Mouse (Mus musculus): ENCODE measurements at regions not wholly inside any gene's neighbourhood (a gene's known extent, or its start where the extent isn't known, plus 50 kb on each side); places are given as distances from the start of the nearest gene placed in this dataset.

GRCm38 (mm10) chr17:70942478-70942877, 60.0 kb upstream of the Myom1 start:
- Histone ChIP-seq H3K9ac (ENCODE audit: control insufficient read depth, low read depth, low read length, poor library complexity, severe bottlenecking) (no peak overlapping the region), H3K4me3 (ENCODE audit: control insufficient read depth in 1 of 2, insufficient read depth in 1 of 2, low read depth in 2 of 2, low read length in 2 of 2) (no peak overlapping the region), H3K27ac (ENCODE audit: control insufficient read depth, low read depth, low read length) (no peak overlapping the region), H3K27me3 (ENCODE audit: control insufficient read depth in 1 of 2, insufficient read depth in 2 of 2, low read length in 2 of 2) (no peaks in the 10 kb centered on the region), H3K79me2 (ENCODE audit: control insufficient read depth, insufficient read depth, low read length, poor library complexity) (no peaks in the 10 kb centered on the region), H3K36me3 (ENCODE audit: control insufficient read depth in 1 of 2, insufficient read depth in 2 of 2, low read length in 2 of 2) (peaks cover 0 to 7% of the 10 kb centered on the region in 2 experiments; a peak in 1 of 4 replicates), H3K9me3 (replicated peaks; ENCODE audit: insufficient read depth, low read length) (no peaks in the 10 kb centered on the region), H3K4me1 (ENCODE audit: control insufficient read depth in 1 of 2, insufficient read depth in 2 of 2, low read length in 2 of 2) (peaks cover 0 to 3% of the 10 kb centered on the region in 2 experiments; a peak in 2 of 4 replicates)
- TF ChIP-seq USF2 (IDR thresholded peaks at IDR 0.05; ENCODE audit: borderline replicate concordance in 1 of 2, insufficient read depth in 1 of 2, low read depth in 1 of 2, low read length in 2 of 2): no peak
- TF ChIP-seq MAFK (IDR thresholded peaks at IDR 0.05; ENCODE audit: borderline replicate concordance, low read depth, low read length): no peak
- TF ChIP-seq MYB (IDR thresholded peaks at IDR 0.05; ENCODE audit: low read depth, low read length): no peak
- TF ChIP-seq POLR2AphosphoS5 (IDR thresholded peaks at IDR 0.05; ENCODE audit: borderline replicate concordance, low read depth, low read length): no peak
- no peak for TF ChIP-seq KAT2A (conservative IDR thresholded peaks at IDR 0.05; ENCODE audit: low read depth, low read length)
- no peak for TF ChIP-seq UBTF (IDR thresholded peaks at IDR 0.05; ENCODE audit: borderline replicate concordance, insufficient read depth, low read depth, low read length)
- TF ChIP-seq NELFE (IDR thresholded peaks at IDR 0.05; ENCODE audit: low read depth, low read length): no peak
- no peak for TF ChIP-seq SIN3A (IDR thresholded peaks at IDR 0.05; ENCODE audit: low read length)
- no peak for TF ChIP-seq HCFC1 (IDR thresholded peaks at IDR 0.05; ENCODE audit: low read depth, low read length)
- no peak for TF ChIP-seq CTCF (IDR thresholded peaks at IDR 0.05 in 2 of 3, conservative IDR thresholded peaks at IDR 0.05 in 1 of 3; ENCODE audit: control insufficient read depth in 1 of 3, insufficient read depth in 1 of 3, low read depth in 2 of 3, low read length in 3 of 3, poor library complexity in 1 of 3, severe bottlenecking in 1 of 3)
- no peak for TF ChIP-seq BHLHE40 (IDR thresholded peaks at IDR 0.05; ENCODE audit: borderline replicate concordance, low read depth, low read length)
- no peak for TF ChIP-seq TCF12 (IDR thresholded peaks at IDR 0.05; ENCODE audit: low read depth, low read length)
- no peak for TF ChIP-seq SMC3 (IDR thresholded peaks at IDR 0.05; ENCODE audit: low read depth, low read length)
- TF ChIP-seq POLR2AphosphoS2 (IDR thresholded peaks at IDR 0.05; ENCODE audit: low read length): no peak
- TF ChIP-seq TAL1 (IDR thresholded peaks at IDR 0.05; ENCODE audit: low read length): no peak
- no peak for TF ChIP-seq MYC (IDR thresholded peaks at IDR 0.05; ENCODE audit: low read depth, low read length)
- no peak for DNase-seq (ENCODE audit: low read depth, low spot score)

- no peak overlapping the region for H3K4me3 ChIP-seq (ENCODE audit: control insufficient read depth in 1 of 2, insufficient read depth in 1 of 2, low read depth in 2 of 2, low read length in 2 of 2)
- peak; percentile 43 for DNase-seq (ENCODE audit: low read depth, low spot score)
- H3K27me3 ChIP-seq (ENCODE audit: control insufficient read depth in 1 of 2, insufficient read depth in 2 of 2, low read length in 2 of 2): no peaks in the 10 kb centered on the region
- no peak overlapping the region for H3K27ac ChIP-seq (ENCODE audit: control insufficient read depth, low read depth, low read length)
- H3K36me3 ChIP-seq (ENCODE audit: control insufficient read depth in 1 of 2, insufficient read depth in 2 of 2, low read length in 2 of 2): no peaks in the 10 kb centered on the region
- no peaks in the 10 kb centered on the region for H3K79me2 ChIP-seq (ENCODE audit: control insufficient read depth, insufficient read depth, low read length, poor library complexity)
- H3K9me3 ChIP-seq (replicated peaks; ENCODE audit: insufficient read depth, low read length): no peaks in the 10 kb centered on the region
- TF ChIP-seq MAFK (IDR thresholded peaks at IDR 0.05; ENCODE audit: borderline replicate concordance, low read depth, low read length) (peak; percentile 83), USF1 (IDR thresholded peaks at IDR 0.05; ENCODE audit: low read depth, low read length) (no peak), MYC (IDR thresholded peaks at IDR 0.05; ENCODE audit: low read depth, low read length) (0 out of 2 replicates have a peak, but pooled peaks have one; percentile 29), EP300 (IDR thresholded peaks at IDR 0.05; ENCODE audit: low read depth in 1 of 2, low read length in 2 of 2) (0 out of 4 replicates have a peak, but pooled peaks have one; percentile 6 to 25), POLR2AphosphoS2 (IDR thresholded peaks at IDR 0.05; ENCODE audit: low read length) (no peak)
- H3K4me1 ChIP-seq (ENCODE audit: control insufficient read depth in 1 of 2, insufficient read depth in 2 of 2, low read length in 2 of 2): peaks cover 0 to 3% of the 10 kb centered on the region in 2 experiments; a peak in 2 of 4 replicates
- H3K9ac ChIP-seq (ENCODE audit: control insufficient read depth, low read depth, low read length, poor library complexity, severe bottlenecking): no peak overlapping the region
These were observed 68.2 kb upstream of the Myom1 start for GRCm38 (mm10) chr17:70934258-70934657.

All from MEL (cell line).